Mouse (Mus musculus): ENCODE measurements around the gene Prkab2.

The Prkab2 gene

GRCm38 (mm10) chr3:97657655-97658411, at the start of gene Prkab2:
Gene Prkab2 (plus strand): TSS chr3:97658193.
- peak; percentile 99 to 100 for DNase-seq (ENCODE audit: low spot score in 2 of 2)

GRCm38 (mm10) chr3:97609201-97609844, 48.7 kb upstream of the Prkab2 start:
- DNase-seq (ENCODE audit: low spot score in 2 of 2): peak; percentile 72 to 85

- DNase-seq (ENCODE audit: low spot score in 2 of 2): peak; percentile 91 to 98
These were observed 48.1 kb upstream of the Prkab2 start, which contains the start of gene Chd1l for GRCm38 (mm10) chr3:97609845-97610410. Gene Chd1l (minus strand): TSS chr3:97610203.

GRCm38 (mm10) chr3:97611021-97611420, 47.0 kb upstream of the Prkab2 start:
- DNase-seq (ENCODE audit: low spot score in 2 of 2): no peak

- no peak for DNase-seq (ENCODE audit: low spot score in 2 of 2)
These were observed 42.8 kb upstream of the Prkab2 start for GRCm38 (mm10) chr3:97615154-97615553.

- no peak for DNase-seq (ENCODE audit: low spot score in 2 of 2)
These were observed 42.1 kb upstream of the Prkab2 start for GRCm38 (mm10) chr3:97615933-97616332.

- DNase-seq (ENCODE audit: low spot score in 2 of 2): no peak
These were observed 40.7 kb upstream of the Prkab2 start for GRCm38 (mm10) chr3:97617091-97617825.

- no peak for DNase-seq (ENCODE audit: low spot score in 2 of 2)
These were observed 40.1 kb upstream of the Prkab2 start for GRCm38 (mm10) chr3:97617899-97618298.

- no peak for DNase-seq (ENCODE audit: low spot score in 2 of 2)
These were observed 37.3 kb upstream of the Prkab2 start for GRCm38 (mm10) chr3:97620657-97621056.

GRCm38 (mm10) chr3:97624611-97625010, 33.4 kb upstream of the Prkab2 start:
- no peak for DNase-seq (ENCODE audit: low spot score in 2 of 2)

- DNase-seq (ENCODE audit: low spot score in 2 of 2): no peak
These were observed 30.1 kb upstream of the Prkab2 start for GRCm38 (mm10) chr3:97627893-97628292.

- DNase-seq (ENCODE audit: low spot score in 2 of 2): peak; percentile 73 to 81
These were observed 29.5 kb upstream of the Prkab2 start, which contains the start of gene Fmo5 for GRCm38 (mm10) chr3:97628391-97629001. Gene Fmo5 (plus strand): TSS chr3:97628804.

GRCm38 (mm10) chr3:97629941-97630340, 28.1 kb upstream of the Prkab2 start:
- DNase-seq (ENCODE audit: low spot score in 2 of 2): no peak

GRCm38 (mm10) chr3:97630746-97631145, 27.2 kb upstream of the Prkab2 start:
- DNase-seq (ENCODE audit: low spot score in 2 of 2): no peak

- DNase-seq (ENCODE audit: low spot score in 2 of 2): no peak
These were observed 26.6 kb upstream of the Prkab2 start for GRCm38 (mm10) chr3:97631258-97631860.

- DNase-seq (ENCODE audit: low spot score in 2 of 2): no peak
These were observed 24.5 kb upstream of the Prkab2 start for GRCm38 (mm10) chr3:97633456-97633855.

GRCm38 (mm10) chr3:97634288-97634761, 23.7 kb upstream of the Prkab2 start:
- DNase-seq (ENCODE audit: low spot score in 2 of 2): no peak

GRCm38 (mm10) chr3:97641396-97641795, 16.6 kb upstream of the Prkab2 start:
- no peak for DNase-seq (ENCODE audit: low spot score in 2 of 2)

- no peak for DNase-seq (ENCODE audit: low spot score in 2 of 2)
These were observed 16.0 kb upstream of the Prkab2 start for GRCm38 (mm10) chr3:97642001-97642400.

- DNase-seq (ENCODE audit: low spot score in 2 of 2): no peak
These were observed 9.5 kb upstream of the Prkab2 start for GRCm38 (mm10) chr3:97648518-97648917.

- DNase-seq (ENCODE audit: low spot score in 2 of 2): no peak
These were observed 9.0 kb upstream of the Prkab2 start for GRCm38 (mm10) chr3:97649022-97649421.

All from spleen, postnatal 4 days (tissue).